Mouse (Mus musculus): Measurements from ENCODE around the gene Xxylt1. TPM values are rescaled to one million over a fixed set of nuclear protein-coding genes. Genes with fewer than 3 reads are reported as not detected.

Gene Xxylt1
- total and polyA plus RNA-seq, 3 experiments: 10.5 to 13.5 (median 11.5) TPM

- Histone ChIP-seq H3K4me1 (ENCODE audit: control insufficient read depth, insufficient read depth, low read length) (peaks cover 4% of the 10 kb centered on the region; the same call in 1 of the 2 replicates), H3K4me3 (no peak overlapping the region), H3K9ac (ENCODE audit: low read depth, low read length) (no peak overlapping the region), H3K27ac (peak overlapping the region; percentile 52), H3K79me2 (replicated peaks; ENCODE audit: control insufficient read depth, insufficient read depth, low read length) (no peaks in the 10 kb centered on the region), H3K36me3 (ENCODE audit: control insufficient read depth, insufficient read depth, low read length) (no peaks in the 10 kb centered on the region), H3K27me3 (ENCODE audit: control insufficient read depth, insufficient read depth, low read length) (no peaks in the 10 kb centered on the region)
- intact Hi-C loops (cut with DNase I): loop anchor here (2.0 to 5.0 kb wide), 2 partner anchors 60 to 135 kb away; no protein-coding TSS in a partner anchor
- whole genome bisulfite sequencing: 51% methylated on average over 4 of the region's 4 CpGs
- TF ChIP-seq POLR2A (IDR thresholded peaks at IDR 0.05; ENCODE audit: insufficient read depth, low read depth, low read length): no peak
- peak; percentile 31 for TF ChIP-seq CTCF (IDR thresholded peaks at IDR 0.05)
- DNase-seq: peak in 1 of 2 experiments; percentile 36
Observed at GRCm38 (mm10) chr16:30932791-30933190, 148.4 kb downstream of the Xxylt1 start.

GRCm38 (mm10) chr16:30932196-30932595 lies 149.0 kb downstream of the Xxylt1 start:
- intact Hi-C loops (cut with DNase I): loop anchor here (2.0 to 5.0 kb wide), 2 partner anchors 59 to 135 kb away; no protein-coding TSS in a partner anchor
- H3K4me1 ChIP-seq (ENCODE audit: control insufficient read depth, insufficient read depth, low read length): peaks cover 4% of the 10 kb centered on the region; the same call in 1 of the 2 replicates
- H3K27me3 ChIP-seq (ENCODE audit: control insufficient read depth, insufficient read depth, low read length): no peaks in the 10 kb centered on the region
- no peak overlapping the region for H3K9ac ChIP-seq (ENCODE audit: low read depth, low read length)
- H3K27ac ChIP-seq: no peak overlapping the region; the same call in 1 of the 2 replicates
- no peaks in the 10 kb centered on the region for H3K36me3 ChIP-seq (ENCODE audit: control insufficient read depth, insufficient read depth, low read length)
- TF ChIP-seq EP300 (IDR thresholded peaks at IDR 0.05; ENCODE audit: insufficient read depth, low read depth, low read length): no peak
- TF ChIP-seq CTCF (IDR thresholded peaks at IDR 0.05): no peak
- TF ChIP-seq POLR2A (IDR thresholded peaks at IDR 0.05; ENCODE audit: insufficient read depth, low read depth, low read length): no peak
- H3K79me2 ChIP-seq (replicated peaks; ENCODE audit: control insufficient read depth, insufficient read depth, low read length): no peaks in the 10 kb centered on the region
- 93% methylated on average over 5 of the region's 5 CpGs for WGBS
- no peak for DNase-seq
- no peak overlapping the region for H3K4me3 ChIP-seq

- no peak overlapping the region for H3K27ac ChIP-seq
- DNase-seq: no peak
- no peak for TF ChIP-seq CTCF (IDR thresholded peaks at IDR 0.05)
- no peak for TF ChIP-seq EP300 (IDR thresholded peaks at IDR 0.05; ENCODE audit: insufficient read depth, low read depth, low read length)
- no peak for TF ChIP-seq POLR2A (IDR thresholded peaks at IDR 0.05; ENCODE audit: insufficient read depth, low read depth, low read length)
- H3K4me1 ChIP-seq (ENCODE audit: control insufficient read depth, insufficient read depth, low read length): peaks cover 8% of the 10 kb centered on the region
- no peak overlapping the region for H3K4me3 ChIP-seq
- no peaks in the 10 kb centered on the region for H3K36me3 ChIP-seq (ENCODE audit: control insufficient read depth, insufficient read depth, low read length)
- no peaks in the 10 kb centered on the region for H3K79me2 ChIP-seq (replicated peaks; ENCODE audit: control insufficient read depth, insufficient read depth, low read length)
- H3K27me3 ChIP-seq (ENCODE audit: control insufficient read depth, insufficient read depth, low read length): no peaks in the 10 kb centered on the region
- no peak overlapping the region for H3K9ac ChIP-seq (ENCODE audit: low read depth, low read length)
- WGBS: 77% methylated on average over 3 of the region's 3 CpGs
- intact Hi-C loops (cut with DNase I): no loop called here
Observed at GRCm38 (mm10) chr16:30929165-30929564, 152.1 kb downstream of the Xxylt1 start.

GRCm38 (mm10) chr16:30928076-30928750 lies 153.0 kb downstream of the Xxylt1 start:
- 85% methylated on average over 8 of the region's 8 CpGs for WGBS
- Histone ChIP-seq H3K36me3 (ENCODE audit: control insufficient read depth, insufficient read depth, low read length) (no peaks in the 10 kb centered on the region), H3K27me3 (ENCODE audit: control insufficient read depth, insufficient read depth, low read length) (no peaks in the 10 kb centered on the region), H3K9ac (ENCODE audit: low read depth, low read length) (no peak overlapping the region), H3K4me1 (ENCODE audit: control insufficient read depth, insufficient read depth, low read length) (peaks cover 8% of the 10 kb centered on the region), H3K27ac (no peak overlapping the region), H3K79me2 (replicated peaks; ENCODE audit: control insufficient read depth, insufficient read depth, low read length) (no peaks in the 10 kb centered on the region), H3K4me3 (no peak overlapping the region)
- intact Hi-C loops (cut with DNase I): no loop called here
- DNase-seq: no peak
- TF ChIP-seq CTCF (IDR thresholded peaks at IDR 0.05) (no peak), POLR2A (IDR thresholded peaks at IDR 0.05; ENCODE audit: insufficient read depth, low read depth, low read length) (no peak), EP300 (IDR thresholded peaks at IDR 0.05; ENCODE audit: insufficient read depth, low read depth, low read length) (no peak)

- Histone ChIP-seq H3K9ac (ENCODE audit: low read depth, low read length) (no peak overlapping the region), H3K36me3 (ENCODE audit: control insufficient read depth, insufficient read depth, low read length) (no peaks in the 10 kb centered on the region), H3K27ac (peak overlapping the region; percentile 12; the same call in 1 of the 2 replicates), H3K27me3 (ENCODE audit: control insufficient read depth, insufficient read depth, low read length) (no peaks in the 10 kb centered on the region), H3K79me2 (replicated peaks; ENCODE audit: control insufficient read depth, insufficient read depth, low read length) (no peaks in the 10 kb centered on the region), H3K4me3 (no peak overlapping the region), H3K4me1 (ENCODE audit: control insufficient read depth, insufficient read depth, low read length) (peaks cover 8% of the 10 kb centered on the region)
- TF ChIP-seq POLR2A (IDR thresholded peaks at IDR 0.05; ENCODE audit: insufficient read depth, low read depth, low read length): no peak
- no peak for TF ChIP-seq CTCF (IDR thresholded peaks at IDR 0.05)
- no peak for TF ChIP-seq EP300 (IDR thresholded peaks at IDR 0.05; ENCODE audit: insufficient read depth, low read depth, low read length)
- 52% methylated on average over 4 of the region's 4 CpGs for WGBS
- peak in 1 of 2 experiments; percentile 15 for DNase-seq
- intact Hi-C loops (cut with DNase I): no loop called here
Observed at GRCm38 (mm10) chr16:30925496-30925895, 155.7 kb downstream of the Xxylt1 start.

- Histone ChIP-seq H3K4me3 (no peak overlapping the region), H3K27me3 (ENCODE audit: control insufficient read depth, insufficient read depth, low read length) (no peaks in the 10 kb centered on the region), H3K36me3 (ENCODE audit: control insufficient read depth, insufficient read depth, low read length) (no peaks in the 10 kb centered on the region), H3K79me2 (replicated peaks; ENCODE audit: control insufficient read depth, insufficient read depth, low read length) (no peaks in the 10 kb centered on the region), H3K9ac (ENCODE audit: low read depth, low read length) (no peak overlapping the region), H3K27ac (no peak overlapping the region), H3K4me1 (ENCODE audit: control insufficient read depth, insufficient read depth, low read length) (peaks cover 8% of the 10 kb centered on the region)
- intact Hi-C loops (cut with DNase I): no loop called here
- WGBS: 72% methylated on average over 7 of the region's 7 CpGs
- TF ChIP-seq POLR2A (IDR thresholded peaks at IDR 0.05; ENCODE audit: insufficient read depth, low read depth, low read length) (no peak), CTCF (IDR thresholded peaks at IDR 0.05) (no peak), EP300 (IDR thresholded peaks at IDR 0.05; ENCODE audit: insufficient read depth, low read depth, low read length) (no peak)
- peak in 1 of 2 experiments; percentile 13 for DNase-seq
Observed at GRCm38 (mm10) chr16:30923899-30924298, 157.3 kb downstream of the Xxylt1 start.

All from heart, adult 2 months (tissue).